Mouse (Mus musculus) left cerebral cortex, adult 2 months (tissue): ENCODE measurements around the gene Trp63. TPM values are rescaled to one million over a fixed set of nuclear protein-coding genes. Genes with fewer than 3 reads are reported as not detected.

ENCODE experiments used
- DNase-seq, 2 experiments: peaks; one replicate each; pipeline ENCODE4 v3.0.0; 2021 to 2022; ENCODE audit warnings: low spot score in 2 of 2, mixed read lengths in 1 of 2; ENCODE audit errors: extremely low spot score in 1 of 2
- H3K27ac ChIP-seq: fragments of 200-600 bp; 2 replicates; pipeline ENCODE4 v1.8.1; 2022
- H3K4me3 ChIP-seq: fragments of 200-600 bp; 2 replicates; pipeline ENCODE4 v1.8.1; 2022
- CTCF ChIP-seq: fragments of 200-600 bp; IDR thresholded peaks from 2 replicates; pipeline ENCODE4 v1.8.1; 2022; ENCODE audit warnings: antibody characterized with exemption, mild to moderate bottlenecking, moderate library complexity
- intact Hi-C: fragments of 180-260 bp; cut with DNase I; formaldehyde crosslinking; loops from one replicate; pipeline ENCODE4 v1.15.1; 2025
- total RNA-seq, 2 experiments: library from RNA; stranded (reverse); gene quantifications; 2 replicates each; pipeline ENCODE4 v1.2.3; 2021

The Trp63 gene
- total RNA-seq, 2 experiments from 2014 or later = 0.66 to 0.75 TPM

GRCm38 (mm10) chr16:25715790-25716189 is 32.2 kb downstream of the Trp63 start:
- Histone ChIP-seq H3K27ac (no peak overlapping the region), H3K4me3 (no peak overlapping the region)
- TF ChIP-seq CTCF = no peak
- DNase-seq = no peak
- intact Hi-C loops = no loop called here

GRCm38 (mm10) chr16:25723131-25723530 is 39.6 kb downstream of the Trp63 start:
- intact Hi-C loops = no loop called here
- no peak overlapping the region for H3K27ac ChIP-seq
- no peak for TF ChIP-seq CTCF
- no peak overlapping the region for H3K4me3 ChIP-seq
- DNase-seq = no peak

- H3K27ac ChIP-seq = no peak overlapping the region
Measured at GRCm38 (mm10) chr16:25727001-25727400, 43.4 kb downstream of the Trp63 start.

GRCm38 (mm10) chr16:25727957-25728506 is 44.5 kb downstream of the Trp63 start:
- intact Hi-C loops = no loop called here
- H3K27ac ChIP-seq = no peak overlapping the region
- TF ChIP-seq CTCF = no peak
- DNase-seq = no peak
- H3K4me3 ChIP-seq = no peak overlapping the region

More at GRCm38 (mm10) chr16:25727001-25727400, 43.4 kb downstream of the Trp63 start:
- H3K4me3 ChIP-seq = no peak overlapping the region
- intact Hi-C loops = no loop called here
- DNase-seq = no peak
- no peak for TF ChIP-seq CTCF

GRCm38 (mm10) chr16:25736912-25737311 is 53.3 kb downstream of the Trp63 start:
- no peak for DNase-seq
- TF ChIP-seq CTCF = no peak
- H3K27ac ChIP-seq = no peak overlapping the region
- intact Hi-C loops = no loop called here
- H3K4me3 ChIP-seq = no peak overlapping the region

- no peak for TF ChIP-seq CTCF
- intact Hi-C loops = no loop called here
- H3K4me3 ChIP-seq = no peak overlapping the region
- no peak for DNase-seq
- no peak overlapping the region for H3K27ac ChIP-seq
Measured at GRCm38 (mm10) chr16:25737623-25738050, 54.1 kb downstream of the Trp63 start.

- no peak for TF ChIP-seq CTCF
- intact Hi-C loops = no loop called here
- DNase-seq = no peak
- no peak overlapping the region for H3K27ac ChIP-seq
- no peak overlapping the region for H3K4me3 ChIP-seq
Measured at GRCm38 (mm10) chr16:25746807-25747206, 63.2 kb downstream of the Trp63 start.

- Histone ChIP-seq H3K27ac (no peak overlapping the region), H3K4me3 (no peak overlapping the region)
- TF ChIP-seq CTCF = no peak
- intact Hi-C loops = no loop called here
- DNase-seq = no peak
Measured at GRCm38 (mm10) chr16:25751866-25752265, 68.3 kb downstream of the Trp63 start.

GRCm38 (mm10) chr16:25758108-25758507 is 74.5 kb downstream of the Trp63 start:
- H3K4me3 ChIP-seq = no peak overlapping the region
- no peak for DNase-seq
- TF ChIP-seq CTCF = no peak
- intact Hi-C loops = no loop called here
- H3K27ac ChIP-seq = no peak overlapping the region

- no peak for TF ChIP-seq CTCF
- Histone ChIP-seq H3K4me3 (no peak overlapping the region), H3K27ac (no peak overlapping the region)
- intact Hi-C loops = no loop called here
- no peak for DNase-seq
Measured at GRCm38 (mm10) chr16:25765549-25765948, 82.0 kb downstream of the Trp63 start.

GRCm38 (mm10) chr16:25774611-25775010 is 91.0 kb downstream of the Trp63 start:
- TF ChIP-seq CTCF = no peak
- DNase-seq = no peak
- H3K27ac ChIP-seq = no peak overlapping the region
- intact Hi-C loops = no loop called here
- H3K4me3 ChIP-seq = no peak overlapping the region

GRCm38 (mm10) chr16:25777501-25777900 is 93.9 kb downstream of the Trp63 start:
- no peak for DNase-seq
- intact Hi-C loops = no loop called here
- TF ChIP-seq CTCF = no peak
- Histone ChIP-seq H3K27ac (no peak overlapping the region), H3K4me3 (no peak overlapping the region)

GRCm38 (mm10) chr16:25779964-25780363 is 96.4 kb downstream of the Trp63 start:
- H3K4me3 ChIP-seq = no peak overlapping the region
- no peak for DNase-seq
- H3K27ac ChIP-seq = no peak overlapping the region
- TF ChIP-seq CTCF = no peak
- intact Hi-C loops = no loop called here
